Mouse (Mus musculus) adrenal gland, adult 8-10 months (tissue): ENCODE measurements around the gene C4bp. TPM values are rescaled to one million over a fixed set of nuclear protein-coding genes. Genes with fewer than 3 reads are reported as not detected.

ENCODE experiments used
- total RNA-seq, 4 experiments: library from RNA; stranded (reverse); gene quantifications; 2 replicates each; pipeline ENCODE4 v1.2.4; 2022

Gene C4bp
- total RNA-seq, 4 experiments from 2014 or later, result 0.32 TPM; not detected in 3

Other genes with a start within 250 kb of the C4bp start
- gene Cd55b, start 238.6 kb downstream of the C4bp start, total RNA-seq, result under 1 TPM in 1 of 4 experiments, not detected in 3; 0.65 TPM
- 10 to 100 TPM; 15.7 to 29.0 (median 20.0) TPM for gene Cd55, start 198.9 kb downstream of the C4bp start, total RNA-seq
- gene Zp3r, start 32.0 kb downstream of the C4bp start, total RNA-seq, result not detected
- under 1 TPM in 2 of 4 experiments, not detected in 2; 0.31 to 0.35 TPM for gene Gm29427, start 54.2 kb upstream of the C4bp start, total RNA-seq
- gene Yod1, start 55.7 kb upstream of the C4bp start, total RNA-seq, result 10 to 100 TPM in 2 of 4 experiments, 1 to 10 TPM in 2; 7.8 to 16.6 (median 11.6) TPM
- 100 to 1,000 TPM in 1 of 4 experiments, 10 to 100 TPM in 3; 29.4 to 107 (median 61.6) TPM for gene Pfkfb2, start 67.6 kb upstream of the C4bp start, total RNA-seq
- gene AA986860, start 70.3 kb upstream of the C4bp start, total RNA-seq, result 10 to 100 TPM in 2 of 4 experiments, 1 to 10 TPM in 2; 3.7 to 16.2 (median 8.1) TPM
- gene Fcamr, start 139.3 kb upstream of the C4bp start, total RNA-seq, result under 1 TPM in 1 of 4 experiments, not detected in 3; 0.22 TPM
- under 1 TPM; 0.09 to 0.51 (median 0.35) TPM for gene Pigr, start 165.1 kb upstream of the C4bp start, total RNA-seq
- 1 to 10 TPM in 1 of 4 experiments, under 1 TPM in 3; 0.70 to 1.0 (median 0.77) TPM for gene Fcmr, start 204.0 kb upstream of the C4bp start, total RNA-seq
- not detected for gene Il24, start 225.8 kb upstream of the C4bp start, total RNA-seq
- not detected for gene Il20, start 249.8 kb upstream of the C4bp start, total RNA-seq